Mouse (Mus musculus): ENCODE results near the gene Gpsm3. TPM values are rescaled to one million over a fixed set of nuclear protein-coding genes. Genes with fewer than 3 reads are reported as not detected.
"Not testable (repeated sequence)": the region's sequence is repeated elsewhere in the genome, so short reads cannot be mapped to it uniquely, and the experiment has no call there.

Gpsm3 gene
- 1 to 10 TPM; 2.0 to 4.5 (median 3.1) TPM for total RNA-seq (2022)

DNA sequence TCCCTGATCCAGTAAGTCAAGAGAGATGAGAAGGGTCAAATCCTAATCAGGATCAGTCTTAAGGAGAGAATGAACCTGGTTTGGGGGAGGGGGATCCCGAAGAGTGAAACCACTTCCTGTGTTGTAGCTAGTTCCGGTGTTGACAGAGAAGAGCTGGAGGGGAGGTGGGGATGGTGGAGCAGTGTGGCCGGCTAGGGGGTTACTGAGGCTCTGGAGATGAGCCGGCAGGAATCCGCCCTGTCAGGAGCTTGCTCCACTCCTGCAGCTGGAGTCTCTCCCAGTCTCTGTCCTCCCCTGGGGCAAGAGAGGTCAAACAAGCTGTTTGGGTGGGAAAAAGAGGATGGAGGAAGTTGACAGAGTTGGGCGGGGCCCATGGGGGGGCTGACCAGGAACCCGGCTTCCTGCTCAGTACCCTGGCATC, at the start of gene Gpsm3:
TSS of gene Gpsm3 (plus strand) at position 126 of the 421 bp plus-strand sequence.
- peak; percentile 79 for DNase-seq (ENCODE audit: low spot score)

- not testable (repeated sequence) for DNase-seq (ENCODE audit: low spot score)
Measured at GRCm38 (mm10) chr17:34543567-34543966, 46.0 kb upstream of the Gpsm3 start.

GRCm38 (mm10) chr17:34546797-34547196, 42.8 kb upstream of the Gpsm3 start:
- DNase-seq (ENCODE audit: low spot score), result no peak

GRCm38 (mm10) chr17:34547601-34548000, 42.0 kb upstream of the Gpsm3 start:
- no peak for DNase-seq (ENCODE audit: low spot score)

DNA sequence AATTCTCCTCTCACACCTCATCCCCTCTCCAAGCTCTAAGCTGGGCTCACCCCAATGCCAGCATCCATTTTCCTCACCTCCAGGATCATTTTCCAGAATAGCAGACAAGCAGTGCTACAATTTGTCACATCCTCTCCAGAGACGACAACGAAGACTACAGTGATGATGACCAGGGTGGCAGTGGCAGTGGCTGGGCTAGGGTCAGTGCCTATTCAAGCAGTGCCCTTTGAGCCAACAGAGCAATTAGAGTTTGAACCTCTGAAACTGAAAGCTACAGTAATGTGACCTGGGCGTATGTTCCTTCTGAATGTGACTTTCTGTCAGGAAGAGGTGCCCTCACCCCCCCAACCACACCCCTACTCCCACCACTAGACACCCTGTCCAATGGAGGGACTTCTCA, 40.5 kb upstream of the Gpsm3 start:
- no peak for DNase-seq (ENCODE audit: low spot score)

GRCm38 (mm10) chr17:34549843-34550242, 39.8 kb upstream of the Gpsm3 start:
- no peak for DNase-seq (ENCODE audit: low spot score)

DNA sequence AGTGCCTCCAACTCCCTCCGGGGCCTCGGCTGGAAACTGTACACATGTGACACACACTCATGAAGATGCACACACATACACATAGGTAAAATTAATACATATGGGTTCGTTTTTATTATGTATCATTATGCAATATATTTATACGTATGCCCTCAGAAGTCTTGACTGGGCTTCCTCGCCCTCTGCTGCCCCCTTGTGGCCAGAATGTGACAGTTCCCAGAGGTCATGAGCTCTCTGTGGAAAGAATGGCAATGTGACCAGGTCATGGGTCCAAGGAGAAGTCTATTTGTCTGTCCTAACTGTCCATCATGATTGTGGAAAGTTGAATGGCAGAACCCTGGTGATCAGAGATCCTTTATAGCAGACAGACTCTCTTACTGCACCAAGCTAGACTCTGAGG, 34.1 kb upstream of the Gpsm3 start:
- peak; percentile 86 for DNase-seq (ENCODE audit: low spot score)

- no peak for DNase-seq (ENCODE audit: low spot score)
Measured at GRCm38 (mm10) chr17:34556406-34556805, 33.2 kb upstream of the Gpsm3 start.

GRCm38 (mm10) chr17:34557411-34557810, 32.2 kb upstream of the Gpsm3 start:
- no peak for DNase-seq (ENCODE audit: low spot score)

GRCm38 (mm10) chr17:34559116-34559515, 30.5 kb upstream of the Gpsm3 start:
- no peak for DNase-seq (ENCODE audit: low spot score)

DNA sequence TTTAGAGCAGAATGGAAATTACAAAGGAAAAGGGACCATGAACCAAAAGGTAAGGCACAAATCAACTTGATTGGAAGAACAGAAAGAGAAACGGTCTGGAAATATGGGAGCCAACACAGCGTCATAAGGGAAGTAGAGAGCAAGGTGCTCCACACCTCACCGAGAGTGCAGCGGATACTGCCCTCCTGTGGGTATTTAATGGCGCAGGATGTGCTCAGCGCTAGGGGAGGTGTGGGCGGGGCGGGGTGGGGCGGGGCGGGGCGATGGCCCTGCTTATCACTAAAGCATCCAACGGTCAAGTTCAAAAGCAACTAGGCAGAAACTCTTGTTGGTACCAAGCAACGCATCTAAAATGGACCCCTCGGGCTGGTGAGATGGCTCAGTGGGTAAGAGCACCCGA, 29.7 kb upstream of the Gpsm3 start:
- DNase-seq (ENCODE audit: low spot score), result no peak

GRCm38 (mm10) chr17:34560438-34560837, 29.2 kb upstream of the Gpsm3 start:
- DNase-seq (ENCODE audit: low spot score), result no peak

DNA sequence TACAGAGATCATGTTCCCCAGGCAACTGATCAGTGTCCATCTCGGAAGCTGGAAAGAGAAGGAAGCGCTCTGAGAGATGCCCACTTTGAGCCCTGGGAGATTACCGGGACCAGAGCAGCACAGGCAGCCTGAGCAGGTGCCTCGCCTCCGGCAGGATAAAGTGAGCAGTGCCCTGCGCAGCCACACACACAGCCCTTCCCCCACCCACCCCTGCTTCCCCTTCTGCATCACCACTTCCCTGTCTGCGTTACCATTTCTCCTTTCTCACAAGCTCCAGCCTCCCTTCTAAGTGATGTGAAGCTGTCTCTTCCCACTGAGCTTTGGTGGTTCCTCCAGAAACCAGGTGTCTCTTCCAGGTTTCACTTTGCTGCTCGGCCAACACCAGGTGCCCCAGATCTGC, 28.4 kb upstream of the Gpsm3 start:
- DNase-seq (ENCODE audit: low spot score), result no peak

GRCm38 (mm10) chr17:34562595-34562994, 27.0 kb upstream of the Gpsm3 start:
- no peak for DNase-seq (ENCODE audit: low spot score)

DNA sequence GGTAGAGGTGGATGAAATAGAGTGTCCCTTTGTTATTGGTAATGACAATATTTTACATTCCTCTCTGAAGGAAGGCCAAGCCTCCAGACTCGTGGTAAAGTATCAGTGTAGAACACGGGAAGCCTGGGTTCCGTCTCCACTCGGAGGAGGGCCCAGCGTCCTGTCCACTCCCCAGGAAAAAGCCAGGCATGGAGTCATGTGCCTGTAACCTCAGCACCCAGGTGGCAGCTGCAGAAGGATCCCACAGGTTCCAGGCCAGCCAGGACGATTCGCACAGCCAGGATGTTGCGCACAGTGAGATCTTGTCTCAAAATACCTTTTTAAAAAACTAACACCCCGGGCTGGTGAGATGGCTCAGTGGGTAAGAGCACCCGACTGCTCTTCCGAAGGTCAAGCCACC, 26.3 kb upstream of the Gpsm3 start:
- DNase-seq (ENCODE audit: low spot score), result no peak

DNA sequence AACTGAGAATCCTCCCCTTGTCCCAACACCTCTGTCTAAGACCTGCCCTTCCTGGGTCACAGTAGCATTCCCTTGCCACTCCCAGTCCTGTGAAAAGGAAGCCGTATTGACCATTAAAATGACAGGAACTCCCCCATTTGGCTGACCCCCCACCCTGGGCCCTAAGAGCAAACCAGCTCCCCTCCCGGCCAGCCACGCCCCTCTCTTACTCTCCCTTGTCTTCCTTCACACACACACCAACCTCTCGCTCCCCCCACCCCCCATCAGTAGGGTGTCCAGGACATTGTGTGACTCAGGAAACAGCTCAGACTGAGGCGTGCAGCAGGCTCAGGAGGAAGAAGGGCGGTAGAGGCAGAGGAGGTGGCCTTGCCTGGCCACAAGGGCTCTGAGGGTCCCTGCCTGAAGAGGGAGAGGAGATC, 25.6 kb upstream of the Gpsm3 start, which contains the start of gene Notch4:
TSS of gene Notch4 (plus strand) at position 266 of the 419 bp plus-strand sequence.
- DNase-seq (ENCODE audit: low spot score), result peak; percentile 70

DNA sequence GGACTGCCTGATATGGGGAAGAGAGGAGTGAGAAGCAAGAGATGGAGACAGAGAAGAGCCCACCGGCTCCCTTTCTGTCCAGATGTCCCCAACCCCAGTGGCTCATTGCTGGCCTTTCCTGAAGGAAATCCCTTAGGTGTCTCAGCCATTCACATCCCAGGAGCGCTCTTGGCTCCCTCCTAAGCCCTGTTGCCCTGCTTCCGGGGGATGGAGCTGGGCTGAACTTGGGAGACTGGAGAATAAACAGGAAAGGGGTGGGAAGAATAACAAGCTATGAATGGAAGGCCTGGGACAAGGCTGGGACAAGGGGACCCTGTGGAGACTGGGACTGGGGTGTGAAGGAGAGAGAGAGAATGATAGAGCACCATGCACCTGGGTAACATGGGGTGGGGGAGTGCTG, 24.8 kb upstream of the Gpsm3 start:
- peak; percentile 82 for DNase-seq (ENCODE audit: low spot score)

- DNase-seq (ENCODE audit: low spot score), result no peak
Measured at GRCm38 (mm10) chr17:34567311-34567710, 22.3 kb upstream of the Gpsm3 start.

DNA sequence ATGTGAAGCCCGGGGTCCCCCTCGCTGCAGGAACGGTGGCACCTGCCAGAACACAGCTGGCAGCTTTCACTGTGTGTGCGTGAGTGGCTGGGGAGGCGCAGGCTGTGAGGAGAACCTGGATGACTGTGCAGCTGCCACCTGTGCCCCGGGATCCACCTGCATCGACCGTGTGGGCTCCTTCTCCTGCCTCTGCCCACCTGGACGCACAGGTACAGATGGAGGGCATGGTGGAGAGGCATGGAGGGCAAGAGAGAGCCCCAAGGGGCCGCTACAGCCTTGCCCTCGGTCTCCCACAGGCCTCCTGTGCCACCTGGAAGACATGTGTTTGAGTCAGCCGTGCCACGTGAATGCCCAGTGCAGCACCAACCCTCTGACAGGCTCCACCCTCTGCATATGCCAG, 21.2 kb upstream of the Gpsm3 start:
- DNase-seq (ENCODE audit: low spot score), result no peak

GRCm38 (mm10) chr17:34569919-34570318, 19.7 kb upstream of the Gpsm3 start:
- no peak for DNase-seq (ENCODE audit: low spot score)

- DNase-seq (ENCODE audit: low spot score), result no peak
Measured at GRCm38 (mm10) chr17:34571875-34572274, 17.7 kb upstream of the Gpsm3 start.

DNA sequence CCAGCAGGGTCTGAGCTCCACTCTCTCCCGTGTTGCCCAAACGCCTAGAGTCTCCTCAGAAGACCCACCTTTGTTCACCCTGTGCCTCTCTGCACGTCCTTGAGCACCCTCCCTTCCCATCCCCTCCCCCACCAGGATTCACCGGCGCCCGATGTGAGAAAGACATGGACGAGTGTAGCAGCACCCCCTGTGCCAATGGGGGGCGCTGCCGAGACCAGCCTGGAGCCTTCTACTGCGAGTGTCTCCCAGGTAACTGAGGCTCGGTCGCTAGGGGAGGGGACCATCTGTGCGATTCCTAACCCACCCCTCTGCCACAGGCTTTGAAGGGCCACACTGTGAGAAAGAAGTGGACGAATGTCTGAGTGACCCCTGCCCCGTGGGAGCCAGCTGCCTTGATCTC, 17.2 kb upstream of the Gpsm3 start:
- no peak for DNase-seq (ENCODE audit: low spot score)

DNA sequence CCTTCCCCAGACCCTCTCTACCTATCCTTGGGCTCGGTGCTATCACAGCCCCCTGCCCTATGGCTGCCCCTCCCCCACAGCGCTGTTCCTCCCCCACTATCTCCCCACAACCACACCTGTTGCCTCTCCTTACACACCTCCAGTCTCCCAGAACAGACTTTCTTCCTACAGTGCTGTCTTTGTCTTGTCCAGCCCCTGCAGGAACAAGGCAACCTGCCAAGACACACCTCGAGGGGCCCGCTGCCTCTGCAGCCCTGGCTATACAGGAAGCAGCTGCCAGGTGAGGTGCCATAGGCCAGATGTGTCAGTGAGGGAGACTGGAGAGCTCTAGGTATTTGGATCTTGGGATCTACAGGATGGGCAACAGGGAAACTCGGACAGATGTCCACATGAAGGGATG, 13.0 kb upstream of the Gpsm3 start:
- no peak for DNase-seq (ENCODE audit: low spot score)

DNA sequence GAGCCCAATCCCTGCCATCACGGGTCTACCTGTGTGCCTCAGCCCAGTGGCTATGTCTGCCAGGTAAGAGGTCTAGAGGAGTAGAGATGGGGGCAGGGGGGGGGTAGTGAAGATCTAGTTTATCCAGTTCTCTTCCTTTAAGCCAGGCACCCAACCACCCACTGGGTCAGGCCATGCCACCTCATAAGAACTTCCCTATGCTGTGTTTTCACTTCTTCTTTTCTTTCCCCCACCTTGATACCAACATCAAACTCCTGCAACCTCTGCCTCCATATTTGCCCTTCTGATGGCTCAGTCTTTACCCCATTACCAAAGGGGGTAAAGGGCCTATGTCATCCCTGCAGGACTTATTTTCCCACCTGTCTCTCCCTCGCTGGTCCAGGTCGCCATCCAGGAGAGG, 11.5 kb upstream of the Gpsm3 start:
- DNase-seq (ENCODE audit: low spot score), result no peak

GRCm38 (mm10) chr17:34582528-34582927, 7.1 kb upstream of the Gpsm3 start:
- no peak for DNase-seq (ENCODE audit: low spot score)
